Mouse (Mus musculus) hindbrain, embryonic 12.5 days (tissue): Measurements from ENCODE around the gene Tex13c1. TPM values are rescaled to one million over a fixed set of nuclear protein-coding genes. Genes with fewer than 3 reads are reported as not detected.

Experiments used
- ATAC-seq: fragments of 200-750 bp; cut with Nextera tagmentation; 2 replicates; pipeline ENCODE4 v1.8.0; 2017; ENCODE audit warnings: moderate TSS enrichment; ENCODE audit not compliant: low FRiP score
- H3K27ac ChIP-seq: fragments of 300-500 bp; sonication (generic); 2 replicates; pipeline ENCODE4 v1.5.1; 2016; ENCODE audit warnings: mild to moderate bottlenecking
- H3K27me3 ChIP-seq: fragments of 300-500 bp; sonication (generic); 2 replicates; pipeline ENCODE4 v1.6.1; 2016; ENCODE audit warnings: mild to moderate bottlenecking
- H3K36me3 ChIP-seq: fragments of 300-500 bp; sonication (generic); 2 replicates; pipeline ENCODE4 v1.6.1; 2016; ENCODE audit warnings: mild to moderate bottlenecking
- H3K4me1 ChIP-seq: fragments of 300-500 bp; sonication (generic); 2 replicates; pipeline ENCODE4 v1.6.1; 2016
- H3K4me2 ChIP-seq: fragments of 300-500 bp; sonication (generic); replicated peaks from 2 replicates; pipeline ENCODE4 v1.6.1; 2016; ENCODE audit warnings: mild to moderate bottlenecking
- H3K4me3 ChIP-seq: fragments of 300-500 bp; sonication (generic); 2 replicates; pipeline ENCODE4 v1.5.1; 2016; ENCODE audit warnings: mild to moderate bottlenecking
- H3K9ac ChIP-seq: fragments of 300-500 bp; sonication (generic); 2 replicates; pipeline ENCODE4 v1.6.1; 2016; ENCODE audit warnings: mild to moderate bottlenecking, moderate library complexity
- H3K9me3 ChIP-seq: fragments of 300-500 bp; sonication (generic); replicated peaks from 2 replicates; pipeline ENCODE4 v1.6.1; 2016; ENCODE audit warnings: mild to moderate bottlenecking
- whole genome bisulfite sequencing: fragments of 180-500 bp; shearing (Covaris S2); methylation state at CpG from one replicate; pipeline ENCODE4 v1.1.7; 2016; 5-methylcytosine and 5-hydroxymethylcytosine counted together
- polyA plus RNA-seq: library from polyadenylated mRNA; unstranded; fragments of >200 nt; fragmentation: Nextera tagmentation; extraction: Ambion mirVana; gene quantifications from 2 replicates; pipeline ENCODE4 v1.2.1, GENCODE M21; 2016

Gene Tex13c1
- not detected in 2 replicates for polyA plus RNA-seq

DNA sequence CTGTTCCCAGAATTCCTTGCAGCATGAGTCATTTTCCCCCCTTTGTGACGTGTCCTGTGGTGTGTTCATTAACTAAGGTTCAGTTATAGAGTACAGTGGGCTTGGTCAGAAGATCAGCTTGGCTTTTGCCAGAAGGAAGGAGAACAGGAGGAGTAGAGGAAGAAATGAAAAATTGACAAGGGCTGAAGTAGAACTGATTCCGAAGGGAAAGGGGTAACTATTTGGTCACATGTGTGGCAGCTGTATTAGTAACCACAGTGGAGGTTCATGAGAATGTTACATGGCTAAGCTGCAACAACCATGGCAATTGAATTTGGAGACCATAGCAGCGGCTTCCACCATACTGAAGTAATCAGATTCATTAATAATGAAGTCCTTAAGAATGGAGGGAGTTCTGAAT is at the start of gene Tex13c1:
TSS of gene Tex13c1 (plus strand) at position 301 of the 400 bp plus-strand sequence.
- H3K4me1 ChIP-seq = no peaks in the 10 kb centered on the region
- H3K27ac ChIP-seq = no peak within 1 kb of the TSS
- no peak for ATAC-seq
- no peak within 1 kb of the TSS for H3K4me2 ChIP-seq
- no peaks in the 10 kb centered on the region for H3K27me3 ChIP-seq
- 85% methylated on average over 3 of the region's 3 CpGs for WGBS
- no peak within 1 kb of the TSS for H3K9ac ChIP-seq
- H3K36me3 ChIP-seq = no peaks in the 10 kb centered on the region
- no peaks in the 10 kb centered on the region for H3K9me3 ChIP-seq
- no peak within 1 kb of the TSS for H3K4me3 ChIP-seq

Other genes starting within 250 kb of the Tex13c1 start
- 5.5 and 5.7 TPM in 2 replicates for gene Tenm1, start 162.0 kb upstream of the Tex13c1 start, polyA plus RNA-seq